Mouse (Mus musculus): Measurements from ENCODE around the gene Sdk2.

The Sdk2 gene

DNA sequence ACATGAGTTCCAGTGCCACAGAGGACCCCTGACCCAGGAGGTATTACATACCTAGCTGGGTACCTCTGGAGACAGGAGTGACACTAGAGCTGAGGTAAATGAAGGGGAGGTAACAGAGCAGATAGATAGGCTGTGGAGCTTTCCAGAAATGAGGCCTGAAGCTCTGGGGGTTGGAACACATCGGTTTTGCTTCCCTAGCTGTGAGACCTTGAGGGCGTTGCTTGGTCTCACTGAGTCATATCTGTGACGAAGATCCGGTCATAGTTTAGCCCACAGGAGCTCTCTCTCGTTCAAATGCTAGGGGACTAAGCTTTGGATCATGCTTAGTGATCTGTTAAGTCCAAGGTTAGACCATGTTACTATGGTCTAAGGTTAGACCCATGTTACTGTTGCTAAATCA is 308.0 kb downstream of the Sdk2 start:
- no peak for DNase-seq

DNA sequence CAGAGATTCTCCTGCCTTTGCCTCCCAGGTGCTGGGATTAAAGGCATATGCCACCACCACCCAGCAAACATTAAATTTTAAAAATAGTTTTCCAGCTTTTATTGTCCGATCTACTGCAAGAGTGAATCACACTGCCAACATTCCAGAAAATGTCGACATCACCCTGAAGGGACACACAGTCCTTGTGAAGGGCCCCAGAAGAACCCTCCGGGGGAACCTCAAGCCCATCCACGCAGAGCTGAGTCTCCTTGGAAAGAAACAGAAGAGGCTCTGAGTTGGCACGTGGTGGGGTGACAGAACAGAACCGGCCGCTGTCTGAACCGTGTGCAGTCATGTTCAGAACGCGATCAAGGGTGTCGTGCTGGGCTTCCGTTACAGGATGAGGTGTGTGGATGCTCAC is 310.3 kb downstream of the Sdk2 start:
- DNase-seq = no peak

DNA sequence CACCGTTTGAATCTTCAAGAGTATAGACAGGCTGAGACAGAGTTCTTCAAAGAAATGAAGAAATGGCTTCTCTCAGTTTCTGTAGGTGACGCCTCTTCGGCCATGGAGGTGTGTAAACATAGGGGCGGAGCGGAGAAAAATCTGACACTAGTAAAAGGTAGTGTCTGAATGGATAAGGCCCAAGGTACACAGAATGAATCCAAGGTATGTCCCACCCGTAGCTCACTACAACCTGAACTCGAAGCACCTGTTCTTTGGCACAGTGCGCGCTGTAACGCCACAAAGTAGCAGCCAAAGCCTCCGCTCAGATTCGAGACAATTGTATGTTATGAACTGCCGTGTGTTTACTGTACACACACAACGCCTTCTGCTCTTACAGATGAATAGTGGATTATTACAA is 311.0 kb downstream of the Sdk2 start:
- DNase-seq = no peak

DNA sequence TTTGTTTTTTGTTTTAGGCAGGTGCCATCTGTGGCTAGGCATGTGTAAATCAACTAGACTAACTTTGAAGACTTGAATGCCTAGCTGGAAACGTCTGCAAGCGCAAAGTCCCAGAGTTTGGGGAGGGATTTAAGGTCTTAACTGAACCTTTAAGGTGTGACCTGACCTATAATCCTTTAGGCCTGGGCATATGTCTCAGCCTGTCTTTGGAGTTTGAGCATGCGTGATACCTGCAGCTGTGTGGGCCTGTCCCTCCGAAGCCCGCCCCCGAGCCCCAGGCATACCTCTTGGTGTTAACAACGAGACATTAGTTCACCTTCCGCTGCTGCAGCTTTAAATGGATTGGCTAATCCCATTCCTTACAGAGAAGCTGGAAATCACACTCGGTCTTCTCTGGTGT is 312.0 kb downstream of the Sdk2 start:
- no peak for DNase-seq

DNA sequence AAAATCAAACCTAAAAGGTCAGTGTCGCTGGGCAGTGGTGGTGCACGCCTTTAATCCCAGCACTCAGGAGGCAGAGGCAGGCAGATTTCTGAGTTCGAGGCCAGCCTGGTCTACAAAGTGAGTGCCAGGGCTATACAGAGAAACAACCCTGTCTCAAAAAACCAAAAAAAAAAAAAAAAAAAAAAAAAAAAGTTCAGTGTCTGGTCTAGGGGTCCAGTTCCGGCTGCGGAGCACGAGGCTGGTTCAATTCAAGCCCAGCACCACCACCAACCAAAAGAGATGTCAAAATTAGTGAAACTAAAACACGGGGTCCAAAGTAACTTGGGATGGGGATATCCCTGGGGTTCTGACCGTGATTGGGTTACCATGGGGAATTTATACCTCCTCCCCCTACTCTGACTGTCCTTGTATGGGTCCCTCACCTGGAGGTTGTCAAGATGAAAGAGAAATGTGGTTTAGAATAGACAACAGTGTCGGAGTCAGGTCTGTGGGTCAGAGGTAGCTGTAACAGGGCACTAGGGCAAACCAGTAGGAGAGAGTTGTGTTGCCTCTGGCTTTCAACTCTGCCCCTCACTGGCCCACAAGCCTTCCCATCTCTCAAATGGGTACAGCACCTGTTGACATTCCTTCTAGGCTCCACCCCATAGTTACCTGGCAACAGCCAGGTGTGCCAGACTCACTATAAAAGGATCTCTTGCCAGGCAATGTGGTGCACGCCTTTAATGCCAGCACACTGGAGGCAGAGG is 314.0 kb downstream of the Sdk2 start:
- DNase-seq = no peak

- no peak for DNase-seq
Observed at GRCm38 (mm10) chr11:113752158-113752661, 314.6 kb downstream of the Sdk2 start.

GRCm38 (mm10) chr11:113751484-113752084 is 315.3 kb downstream of the Sdk2 start, which contains the start of gene Cdc42ep4:
Gene Cdc42ep4 (minus strand): TSS chr11:113751881.
- peak; percentile 83 for DNase-seq

DNA sequence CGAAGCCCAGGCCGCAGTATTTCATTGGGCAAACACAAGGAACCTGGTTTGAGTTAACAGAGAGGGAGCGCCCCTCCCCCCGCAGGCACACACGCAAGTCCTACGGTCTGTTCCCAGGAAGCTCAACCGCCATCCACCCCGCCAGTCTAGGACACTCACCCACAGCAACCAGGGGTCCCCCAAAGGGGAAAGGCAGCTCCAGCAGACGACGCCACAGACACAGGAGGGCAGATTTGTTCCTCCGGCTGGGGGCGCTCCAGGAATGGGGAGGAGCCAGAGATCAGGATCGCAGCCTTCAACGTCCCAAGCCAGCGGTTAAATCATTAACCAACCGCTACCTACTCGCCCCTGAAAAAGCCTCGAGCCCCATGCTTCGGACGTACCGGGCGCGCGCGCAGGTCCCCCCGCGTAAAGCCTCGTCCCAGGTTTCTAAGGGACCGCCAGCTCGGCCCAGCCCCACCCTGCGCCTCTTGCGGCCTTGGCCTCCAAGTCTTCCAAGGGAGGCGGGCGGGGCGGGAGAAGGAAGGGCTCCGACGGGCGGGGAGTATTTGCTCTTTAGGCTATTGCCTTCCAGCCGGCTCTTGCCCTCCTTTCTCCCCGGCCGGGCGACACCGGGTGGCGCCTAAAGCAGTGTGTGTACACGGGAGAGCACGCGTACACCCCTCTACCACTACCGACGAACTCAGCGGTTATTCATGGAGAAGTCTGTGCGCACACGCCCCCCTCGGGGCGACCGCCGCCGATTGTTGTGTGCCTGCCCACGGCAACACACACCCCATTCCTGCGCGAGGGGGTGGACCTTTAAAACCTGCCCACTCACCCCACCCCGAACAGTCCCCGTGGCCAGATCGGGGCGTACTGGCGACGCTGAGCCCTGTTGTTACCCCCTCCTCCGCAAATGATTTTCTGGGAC is 316.0 kb downstream of the Sdk2 start:
- DNase-seq = peak; percentile 85

- DNase-seq = no peak
Observed at GRCm38 (mm10) chr11:113749749-113750351, 317.0 kb downstream of the Sdk2 start.

DNA sequence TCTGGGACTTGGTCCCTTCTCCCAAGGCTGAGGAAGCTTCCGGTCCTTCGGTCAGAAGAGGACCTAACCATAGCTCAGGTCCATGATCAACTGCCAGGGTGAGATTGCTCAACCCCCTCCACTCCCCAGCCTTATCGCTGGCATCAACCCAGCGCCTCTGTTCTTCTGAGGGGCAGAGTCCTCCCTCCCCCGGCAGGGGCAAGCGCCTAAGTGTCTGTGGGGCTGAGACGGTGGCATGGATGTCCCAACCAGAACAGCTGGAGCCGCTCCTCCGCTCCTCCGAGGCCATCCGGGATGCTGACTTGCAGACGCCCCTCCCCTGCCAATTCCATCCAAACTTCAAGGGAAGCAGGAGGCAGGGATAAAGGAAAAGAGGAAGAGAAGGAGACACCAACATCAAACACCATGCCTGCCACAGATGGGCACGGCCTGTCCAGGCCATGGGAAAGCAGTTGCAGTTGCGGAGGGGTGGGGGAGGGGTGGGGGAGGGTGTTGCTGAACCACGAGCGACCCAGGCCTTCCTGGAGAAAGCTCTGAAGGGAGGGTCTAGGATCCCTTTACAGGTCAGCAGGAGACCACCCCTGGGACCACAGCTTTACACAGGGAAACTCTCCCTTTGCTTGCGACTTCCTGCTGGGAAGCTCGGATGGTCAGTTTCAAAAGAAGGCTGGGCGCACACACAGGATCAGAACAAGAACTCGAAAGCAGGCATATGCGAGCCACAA is 317.9 kb downstream of the Sdk2 start:
- DNase-seq = peak; percentile 47

DNA sequence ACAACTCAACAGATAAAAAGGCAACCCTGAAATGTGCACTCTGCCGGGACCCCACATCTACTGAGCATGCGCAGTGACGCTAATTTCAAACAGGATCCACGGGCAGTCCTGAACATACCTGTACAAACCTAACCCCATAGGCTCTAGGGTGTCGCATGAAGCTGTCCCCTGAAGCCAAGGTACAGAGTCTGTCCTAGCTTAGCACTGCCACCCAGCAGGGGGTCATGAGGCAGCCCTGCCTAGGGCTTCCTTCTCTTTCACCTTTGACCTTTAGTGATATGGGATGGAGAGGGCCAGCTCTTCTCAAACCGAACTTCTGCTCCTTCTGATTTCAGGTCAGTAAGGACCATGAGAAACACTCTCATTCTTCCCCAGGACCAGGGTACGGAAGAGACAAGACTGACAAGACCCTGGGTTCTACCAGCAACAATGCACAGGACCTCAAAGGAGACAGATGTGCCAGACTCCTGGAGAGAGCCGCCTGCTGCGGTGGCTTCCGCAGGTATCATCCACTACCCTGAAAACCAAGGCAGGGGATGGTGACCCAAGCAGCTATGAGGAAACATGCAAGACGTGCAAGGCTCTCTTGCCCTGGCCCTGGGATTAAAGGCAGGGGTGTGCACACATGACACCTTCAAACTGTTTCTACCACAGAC is 319.0 kb downstream of the Sdk2 start:
- DNase-seq = no peak

DNA sequence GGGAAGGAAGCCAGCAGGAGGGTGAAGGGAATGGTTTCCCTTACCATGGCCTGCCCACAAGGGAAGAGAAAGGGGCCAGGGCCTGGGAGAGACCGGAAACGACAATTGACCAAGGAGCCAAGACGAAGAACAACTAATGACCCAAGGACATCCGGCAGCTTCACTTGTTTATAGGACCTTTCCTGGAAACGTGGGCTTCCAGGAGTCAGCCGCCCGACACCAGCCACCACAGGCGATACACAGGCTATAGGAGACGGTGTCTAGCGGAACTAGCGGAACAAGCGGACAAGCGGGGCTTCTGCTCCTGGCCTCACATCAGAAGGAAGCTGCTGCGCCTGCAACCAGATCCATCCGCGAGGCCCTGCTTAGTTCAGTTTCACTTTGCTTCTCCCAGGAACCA is 319.8 kb downstream of the Sdk2 start:
- peak; percentile 51 for DNase-seq

GRCm38 (mm10) chr11:113745961-113746360 is 320.9 kb downstream of the Sdk2 start:
- DNase-seq = no peak

- no peak for DNase-seq
Observed at GRCm38 (mm10) chr11:113742998-113743397, 323.8 kb downstream of the Sdk2 start.

GRCm38 (mm10) chr11:113740100-113740499 is 326.7 kb downstream of the Sdk2 start:
- DNase-seq = no peak

DNA sequence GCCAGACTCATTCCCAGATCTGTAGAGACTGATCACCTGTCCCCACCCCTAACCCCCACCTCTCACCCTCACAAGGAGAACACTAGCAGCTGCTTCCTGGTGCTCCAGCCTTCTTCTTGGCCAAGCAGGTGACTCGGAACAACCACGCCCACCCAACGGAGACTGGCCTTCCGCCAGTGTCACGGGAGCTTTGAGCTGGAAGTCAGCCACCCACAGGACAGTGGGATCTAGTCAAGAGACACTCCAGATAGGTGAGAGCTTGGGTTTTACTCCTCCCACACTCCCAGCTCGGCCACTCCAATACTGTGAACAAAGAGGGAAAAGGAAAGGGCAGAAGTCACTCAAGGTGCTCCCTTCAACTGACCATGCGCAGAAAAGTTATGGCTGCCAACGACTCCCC is 327.6 kb downstream of the Sdk2 start:
- DNase-seq = peak; percentile 87

GRCm38 (mm10) chr11:113737912-113738311 is 328.9 kb downstream of the Sdk2 start:
- no peak for DNase-seq

DNA sequence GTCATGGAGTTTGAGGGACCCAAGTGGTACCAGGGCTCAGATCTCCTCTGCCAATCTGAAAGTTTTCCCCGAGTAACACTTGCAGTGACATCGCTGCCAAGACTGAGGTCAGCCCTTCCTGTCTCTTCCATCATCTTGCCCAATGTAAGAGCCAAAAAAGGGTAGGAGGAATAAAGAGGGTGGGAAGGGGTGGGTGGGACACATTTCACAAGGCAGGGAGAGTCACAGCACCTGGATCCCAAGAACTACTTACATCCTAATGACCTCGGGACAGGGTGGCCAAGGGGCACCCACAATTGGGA is 329.3 kb downstream of the Sdk2 start:
- DNase-seq = no peak

DNA sequence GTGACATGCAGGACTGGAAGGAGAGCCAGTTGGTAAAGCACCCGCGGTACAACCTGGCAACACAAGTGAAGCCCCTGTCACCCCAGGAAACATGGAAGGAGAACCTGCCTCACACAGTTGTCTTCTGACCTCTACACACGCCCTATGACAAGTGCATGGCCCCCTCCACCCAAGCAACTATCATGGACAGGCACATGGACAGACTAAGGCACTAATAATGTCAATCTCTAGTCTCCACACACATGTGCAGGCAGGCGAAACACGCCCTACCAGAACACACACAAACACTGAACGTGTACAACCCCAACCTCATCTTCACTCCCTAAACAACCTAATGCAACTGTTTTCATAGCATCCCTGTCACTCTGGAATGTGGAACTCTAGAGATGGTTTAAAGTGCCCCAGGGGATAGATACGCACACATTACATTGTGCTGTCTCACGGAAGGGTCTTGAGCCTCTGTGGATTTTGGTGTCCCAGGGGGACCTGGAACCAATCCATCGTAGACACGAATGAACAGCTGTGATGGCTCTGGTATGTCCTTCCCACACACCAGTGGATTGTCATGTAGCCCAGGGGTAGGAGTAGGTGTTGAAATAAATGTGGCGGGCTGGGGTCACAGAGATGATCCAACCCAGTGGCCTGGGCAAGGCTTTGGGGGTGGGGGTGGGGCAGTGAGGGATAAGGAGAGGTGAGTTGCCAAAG is 329.8 kb downstream of the Sdk2 start:
- no peak for DNase-seq

DNA sequence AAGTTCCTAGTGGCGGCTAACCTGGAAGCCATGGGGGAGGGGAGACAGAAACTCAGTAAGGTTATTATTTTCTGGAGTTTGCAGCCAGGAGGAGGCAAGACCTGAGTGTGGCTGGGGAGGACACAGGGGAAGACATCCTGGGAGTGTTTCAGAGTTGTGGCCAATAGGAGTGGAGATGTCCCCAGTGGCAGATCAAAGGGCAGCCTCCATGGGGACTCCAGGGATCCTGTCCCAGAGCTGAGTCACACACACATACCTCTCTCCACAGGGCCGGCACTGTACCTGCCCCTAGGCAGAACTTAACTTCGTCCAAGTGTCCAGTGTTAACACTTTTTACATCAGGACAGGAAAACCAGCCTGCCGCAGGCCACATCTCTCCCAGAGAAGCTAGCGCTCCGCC is 331.7 kb downstream of the Sdk2 start:
- no peak for DNase-seq

DNA sequence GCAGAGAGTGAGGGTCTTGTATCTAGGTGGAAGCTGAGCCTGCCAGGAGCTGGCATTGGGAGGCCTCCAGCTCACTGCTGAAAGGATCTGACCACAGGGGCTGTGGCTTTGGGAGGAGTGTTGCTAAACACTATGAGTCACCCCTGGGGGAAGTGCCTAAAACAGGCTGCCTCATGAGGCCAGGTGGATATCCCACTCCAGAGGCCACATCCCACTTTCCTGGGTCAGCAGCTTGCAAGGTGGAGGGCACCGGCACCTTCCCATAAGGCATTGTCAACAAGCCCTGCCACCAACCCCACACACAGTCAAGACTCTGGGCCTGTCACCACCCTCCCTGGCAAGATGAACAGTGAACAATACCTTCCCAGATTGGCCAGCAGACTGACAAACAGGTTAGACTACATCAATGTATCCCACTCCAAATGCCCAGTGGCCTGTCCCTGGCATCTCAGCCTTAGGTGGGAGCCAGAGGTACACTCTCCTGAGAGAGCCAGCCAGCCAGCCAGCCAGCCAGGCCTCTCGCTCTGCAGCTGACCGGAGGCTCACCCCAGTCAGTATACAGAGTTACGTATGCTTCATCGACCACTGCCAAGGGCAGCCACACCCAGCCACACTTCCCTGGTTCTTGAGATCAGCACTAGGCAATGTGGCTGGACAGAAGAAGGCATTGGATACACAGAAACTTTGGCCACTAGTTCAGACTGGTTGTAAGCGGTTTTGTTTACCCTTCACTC is 333.0 kb downstream of the Sdk2 start:
- no peak for DNase-seq
